Mouse (Mus musculus): ENCODE measurements around the gene Foxr1. TPM values are rescaled to one million over a fixed set of nuclear protein-coding genes. Genes with fewer than 3 reads are reported as not detected.

The Foxr1 gene
- polyA plus RNA-seq (2014; fragmentation: Illumina TruSeq; extraction: RNeasy Lipid Tissue Mini Kit (QIAGEN cat#74804); ENCODE audit: insufficient read depth, low read depth, low replicate concordance), result not detected

DNA sequence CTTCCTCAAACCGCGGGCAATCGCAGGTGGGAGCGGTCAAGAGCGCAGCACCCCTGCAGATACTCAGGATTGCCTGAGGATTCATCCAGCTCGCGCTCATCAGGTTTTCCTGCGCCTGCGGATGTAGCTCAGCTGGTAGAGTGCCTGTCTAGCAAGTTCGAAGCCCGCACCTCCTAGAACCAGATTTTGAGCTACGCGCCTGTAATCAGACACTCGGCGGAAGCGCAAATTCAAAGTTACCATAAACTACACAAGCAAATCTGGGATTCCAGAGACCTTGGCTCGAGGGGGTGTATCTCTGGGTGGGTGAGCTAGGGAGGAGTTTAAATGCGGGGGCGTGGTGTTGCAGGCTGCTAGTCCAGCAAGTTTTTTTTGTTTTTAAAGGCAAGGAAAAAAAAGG is at the start of gene Foxr1:
Gene Foxr1, minus strand, starts transcription at position 176 of the 400 bp plus-strand sequence.

GRCm38 (mm10) chr9:44482552-44482951 is 41.6 kb upstream of the Foxr1 start, which contains the start of gene Bcl9l:
TSS of gene Bcl9l (plus strand) at chr9:44482825.

DNA sequence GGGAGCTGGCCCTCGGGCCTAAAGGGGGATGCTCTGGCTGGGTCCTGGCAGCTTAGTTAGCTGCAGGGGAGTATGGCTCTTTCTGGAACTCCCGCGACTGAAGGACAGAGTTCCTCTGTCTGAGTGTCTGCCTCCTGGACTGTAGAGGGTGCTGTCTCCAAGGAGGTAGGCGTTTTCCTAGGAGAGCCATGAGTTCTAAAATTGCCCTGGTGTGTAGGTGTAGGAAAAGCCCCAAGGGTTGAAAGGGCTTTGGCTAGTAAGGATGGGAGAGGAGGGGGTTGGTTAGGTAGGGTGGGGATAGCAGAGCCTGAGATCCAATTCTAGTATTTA is 13.9 kb upstream of the Foxr1 start, which contains the start of gene Upk2:
Gene Upk2, minus strand, starts transcription at position 86 of the 330 bp plus-strand sequence.

GRCm38 (mm10) chr9:44418519-44419385 is 22.2 kb downstream of the Foxr1 start, which contains the start of gene Ccdc84:
TSS of gene Ccdc84 (minus strand) at chr9:44418569.

GRCm38 (mm10) chr9:44406906-44407751 is 33.8 kb downstream of the Foxr1 start, which contains the start of the genes Rps25 and Trappc4:
TSS of gene Rps25 (plus strand) at chr9:44407139.
TSS of gene Trappc4 (minus strand) at chr9:44407600.

DNA sequence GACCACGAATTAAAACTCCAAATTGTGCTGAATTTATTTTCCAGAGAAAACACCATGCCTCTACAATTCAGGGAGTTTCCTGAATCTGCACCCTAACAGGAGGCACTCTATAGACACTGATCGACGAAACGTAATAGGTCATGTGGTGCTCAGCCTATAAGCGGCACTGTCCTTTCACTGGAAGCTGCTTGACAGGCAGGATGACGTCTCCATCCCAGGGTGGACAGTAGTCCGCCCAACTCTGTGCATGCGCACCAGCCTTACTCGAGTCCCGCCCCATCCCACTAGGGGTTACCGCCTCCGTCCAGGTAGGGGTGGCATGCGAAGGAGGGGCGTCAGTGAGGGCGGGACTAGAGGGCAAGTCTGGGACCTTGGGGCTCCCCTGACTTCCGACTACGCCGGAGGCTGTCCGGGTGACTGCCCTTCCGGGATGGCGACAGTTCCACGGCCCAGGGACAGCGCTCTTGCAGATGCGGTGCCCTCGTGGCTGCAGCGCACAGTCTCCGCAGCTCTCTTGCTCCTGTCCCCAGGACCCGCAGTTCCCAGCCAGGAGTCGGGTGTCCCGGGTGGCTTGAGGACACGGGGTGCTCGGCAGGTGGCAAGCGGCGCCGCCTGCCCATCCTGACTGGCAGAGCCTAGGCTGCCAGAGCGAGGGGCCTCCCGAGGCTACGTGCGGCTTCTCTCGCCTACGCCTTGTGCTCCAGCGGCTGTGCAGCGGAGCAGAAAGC is 44.1 kb downstream of the Foxr1 start, which contains the start of gene Slc37a4:
Gene Slc37a4, plus strand, starts transcription at position 169 of the 728 bp plus-strand sequence.

Other genes starting within 250 kb of the Foxr1 start
- 8.7 TPM for gene Cbl, start 207.1 kb downstream of the Foxr1 start, polyA plus RNA-seq (2014; fragmentation: Illumina TruSeq; extraction: RNeasy Lipid Tissue Mini Kit (QIAGEN cat#74804); ENCODE audit: insufficient read depth, low read depth, low replicate concordance)
- 174 TPM for gene Ccdc153, start 200.5 kb downstream of the Foxr1 start, polyA plus RNA-seq (2014; fragmentation: Illumina TruSeq; extraction: RNeasy Lipid Tissue Mini Kit (QIAGEN cat#74804); ENCODE audit: insufficient read depth, low read depth, low replicate concordance)
- gene Pdzd3, start 189.7 kb downstream of the Foxr1 start, polyA plus RNA-seq (2014; fragmentation: Illumina TruSeq; extraction: RNeasy Lipid Tissue Mini Kit (QIAGEN cat#74804); ENCODE audit: insufficient read depth, low read depth, low replicate concordance), result not detected
- 4.5 TPM for gene Nlrx1, start 172.5 kb downstream of the Foxr1 start, polyA plus RNA-seq (2014; fragmentation: Illumina TruSeq; extraction: RNeasy Lipid Tissue Mini Kit (QIAGEN cat#74804); ENCODE audit: insufficient read depth, low read depth, low replicate concordance)
- gene Abcg4, start 152.5 kb downstream of the Foxr1 start, polyA plus RNA-seq (2014; fragmentation: Illumina TruSeq; extraction: RNeasy Lipid Tissue Mini Kit (QIAGEN cat#74804); ENCODE audit: insufficient read depth, low read depth, low replicate concordance), result 0.10 TPM
- 7.0 TPM for gene Hinfp, start 135.5 kb downstream of the Foxr1 start, polyA plus RNA-seq (2014; fragmentation: Illumina TruSeq; extraction: RNeasy Lipid Tissue Mini Kit (QIAGEN cat#74804); ENCODE audit: insufficient read depth, low read depth, low replicate concordance)
- 13.7 TPM for gene C2cd2l, start 120.9 kb downstream of the Foxr1 start, polyA plus RNA-seq (2014; fragmentation: Illumina TruSeq; extraction: RNeasy Lipid Tissue Mini Kit (QIAGEN cat#74804); ENCODE audit: insufficient read depth, low read depth, low replicate concordance)
- gene Dpagt1, start 115.1 kb downstream of the Foxr1 start, polyA plus RNA-seq (2014; fragmentation: Illumina TruSeq; extraction: RNeasy Lipid Tissue Mini Kit (QIAGEN cat#74804); ENCODE audit: insufficient read depth, low read depth, low replicate concordance), result 18.8 TPM
- gene H2afx, start 106.4 kb downstream of the Foxr1 start, polyA plus RNA-seq (2014; fragmentation: Illumina TruSeq; extraction: RNeasy Lipid Tissue Mini Kit (QIAGEN cat#74804); ENCODE audit: insufficient read depth, low read depth, low replicate concordance), result 15.0 TPM
- gene Hmbs, start 96.9 kb downstream of the Foxr1 start, polyA plus RNA-seq (2014; fragmentation: Illumina TruSeq; extraction: RNeasy Lipid Tissue Mini Kit (QIAGEN cat#74804); ENCODE audit: insufficient read depth, low read depth, low replicate concordance), result 24.9 TPM
- gene Vps11, start 79.5 kb downstream of the Foxr1 start, polyA plus RNA-seq (2014; fragmentation: Illumina TruSeq; extraction: RNeasy Lipid Tissue Mini Kit (QIAGEN cat#74804); ENCODE audit: insufficient read depth, low read depth, low replicate concordance), result 18.7 TPM
- 33.2 TPM for gene Hyou1, start 61.6 kb downstream of the Foxr1 start, polyA plus RNA-seq (2014; fragmentation: Illumina TruSeq; extraction: RNeasy Lipid Tissue Mini Kit (QIAGEN cat#74804); ENCODE audit: insufficient read depth, low read depth, low replicate concordance)
- 16.7 TPM for gene Slc37a4, start 44.3 kb downstream of the Foxr1 start, polyA plus RNA-seq (2014; fragmentation: Illumina TruSeq; extraction: RNeasy Lipid Tissue Mini Kit (QIAGEN cat#74804); ENCODE audit: insufficient read depth, low read depth, low replicate concordance)
- gene Rps25, start 34.0 kb downstream of the Foxr1 start, polyA plus RNA-seq (2014; fragmentation: Illumina TruSeq; extraction: RNeasy Lipid Tissue Mini Kit (QIAGEN cat#74804); ENCODE audit: insufficient read depth, low read depth, low replicate concordance), result 2,045 TPM
- 98.9 TPM for gene Trappc4, start 33.5 kb downstream of the Foxr1 start, polyA plus RNA-seq (2014; fragmentation: Illumina TruSeq; extraction: RNeasy Lipid Tissue Mini Kit (QIAGEN cat#74804); ENCODE audit: insufficient read depth, low read depth, low replicate concordance)
- gene Ccdc84, start 22.6 kb downstream of the Foxr1 start, polyA plus RNA-seq (2014; fragmentation: Illumina TruSeq; extraction: RNeasy Lipid Tissue Mini Kit (QIAGEN cat#74804); ENCODE audit: insufficient read depth, low read depth, low replicate concordance), result 14.6 TPM
- 1.8 TPM for gene Upk2, start 13.8 kb upstream of the Foxr1 start, polyA plus RNA-seq (2014; fragmentation: Illumina TruSeq; extraction: RNeasy Lipid Tissue Mini Kit (QIAGEN cat#74804); ENCODE audit: insufficient read depth, low read depth, low replicate concordance)
- gene Bcl9l, start 41.7 kb upstream of the Foxr1 start, polyA plus RNA-seq (2014; fragmentation: Illumina TruSeq; extraction: RNeasy Lipid Tissue Mini Kit (QIAGEN cat#74804); ENCODE audit: insufficient read depth, low read depth, low replicate concordance), result 12.2 TPM
- gene Cxcr5, start 120.7 kb upstream of the Foxr1 start, polyA plus RNA-seq (2014; fragmentation: Illumina TruSeq; extraction: RNeasy Lipid Tissue Mini Kit (QIAGEN cat#74804); ENCODE audit: insufficient read depth, low read depth, low replicate concordance), result 7.2 TPM
- 38.7 TPM for gene Ddx6, start 163.8 kb upstream of the Foxr1 start, polyA plus RNA-seq (2014; fragmentation: Illumina TruSeq; extraction: RNeasy Lipid Tissue Mini Kit (QIAGEN cat#74804); ENCODE audit: insufficient read depth, low read depth, low replicate concordance)
- gene Treh, start 232.1 kb upstream of the Foxr1 start, polyA plus RNA-seq (2014; fragmentation: Illumina TruSeq; extraction: RNeasy Lipid Tissue Mini Kit (QIAGEN cat#74804); ENCODE audit: insufficient read depth, low read depth, low replicate concordance), result not detected

All from lung, adult 10 weeks (tissue).